Mouse (Mus musculus) limb, embryonic 14.5 days (tissue): Measurements from ENCODE around the gene Sphk1. TPM values are rescaled to one million over a fixed set of nuclear protein-coding genes. Genes with fewer than 3 reads are reported as not detected.

Experiments used
- ATAC-seq: fragments of 200-750 bp; cut with Nextera tagmentation; 2 replicates; pipeline ENCODE4 v1.8.0; 2017; ENCODE audit warnings: low read depth, moderate number of reproducible peaks, moderate TSS enrichment; ENCODE audit not compliant: low FRiP score
- DNase-seq: peaks from one replicate; pipeline ENCODE4 v3.0.0-alpha.2; 2015; ENCODE audit warnings: low spot score
- H3K27ac ChIP-seq: fragments of 300-500 bp; sonication (generic); replicated peaks from 2 replicates; pipeline ENCODE4 v1.5.1; 2014; ENCODE audit warnings: low read depth, mild to moderate bottlenecking, low read length, moderate library complexity, mixed read lengths
- H3K27me3 ChIP-seq: fragments of 300-500 bp; sonication (generic); 2 replicates; pipeline ENCODE4 v1.6.1; 2014; ENCODE audit warnings: low read length, mixed read lengths; ENCODE audit not compliant: control insufficient read depth, insufficient read depth
- H3K36me3 ChIP-seq: fragments of 300-500 bp; sonication (generic); 2 replicates; pipeline ENCODE4 v1.6.1; 2014; ENCODE audit warnings: mild to moderate bottlenecking, low read length, moderate library complexity, mixed read lengths; ENCODE audit not compliant: control insufficient read depth, insufficient read depth
- H3K4me1 ChIP-seq: fragments of 300-500 bp; sonication (generic); 2 replicates; pipeline ENCODE4 v1.6.1; 2014; ENCODE audit warnings: antibody characterized with exemption, low read length, mixed read lengths; ENCODE audit not compliant: control insufficient read depth, insufficient read depth
- H3K4me2 ChIP-seq: fragments of 300-500 bp; sonication (generic); replicated peaks from 2 replicates; pipeline ENCODE4 v1.6.1; 2014; ENCODE audit warnings: low read depth, mild to moderate bottlenecking, low read length, moderate library complexity; ENCODE audit not compliant: severe bottlenecking
- H3K4me3 ChIP-seq: fragments of 300-500 bp; sonication (generic); replicated peaks from 2 replicates; pipeline ENCODE4 v1.5.1; 2014; ENCODE audit warnings: low read length
- H3K9ac ChIP-seq: fragments of 300-500 bp; sonication (generic); 2 replicates; pipeline ENCODE4 v1.6.1; 2014; ENCODE audit warnings: mild to moderate bottlenecking, low read depth, low read length, moderate library complexity; ENCODE audit not compliant: severe bottlenecking
- H3K9me3 ChIP-seq: fragments of 300-500 bp; sonication (generic); 2 replicates; pipeline ENCODE4 v1.6.1; 2016; ENCODE audit warnings: low read length; ENCODE audit not compliant: control insufficient read depth
- POLR2A ChIP-seq: fragments of 200-500 bp; IDR thresholded peaks from 2 replicates; pipeline ENCODE4 v1.8.0; 2012; ENCODE audit warnings: inconsistent platforms, mild to moderate bottlenecking, moderate library complexity, borderline replicate concordance; ENCODE audit not compliant: insufficient read depth, insufficient read length; ENCODE audit errors: extremely low read depth
- WGBS: fragments of 180-500 bp; shearing (Covaris S2); extraction: QIAGEN DNeasy Blood & Tissue Kit; methylation state at CpG from one replicate; pipeline ENCODE4 v1.1.7; 2014; 5-methylcytosine and 5-hydroxymethylcytosine counted together
- polyA plus RNA-seq, 2 experiments: library from polyadenylated mRNA; depleted of rRNA in 1 of 2; stranded (reverse) in 1 of 2; unstranded in 1 of 2; fragments of >200 nt; fragmentation: Nextera tagmentation in 1 of 2; extraction: Ambion mirVana in 1 of 2; gene quantifications; 2 replicates each; pipeline versions ENCODE4 v1.2.1 to v1.2.3; 2012 to 2014

Gene Sphk1
- polyA plus RNA-seq (2012; rRNA removed) = 3.8 and 4.7 TPM in 2 replicates
- 3.2 and 3.4 TPM in 2 replicates for polyA plus RNA-seq (2014; fragmentation: Nextera tagmentation; extraction: Ambion mirVana)

DNA sequence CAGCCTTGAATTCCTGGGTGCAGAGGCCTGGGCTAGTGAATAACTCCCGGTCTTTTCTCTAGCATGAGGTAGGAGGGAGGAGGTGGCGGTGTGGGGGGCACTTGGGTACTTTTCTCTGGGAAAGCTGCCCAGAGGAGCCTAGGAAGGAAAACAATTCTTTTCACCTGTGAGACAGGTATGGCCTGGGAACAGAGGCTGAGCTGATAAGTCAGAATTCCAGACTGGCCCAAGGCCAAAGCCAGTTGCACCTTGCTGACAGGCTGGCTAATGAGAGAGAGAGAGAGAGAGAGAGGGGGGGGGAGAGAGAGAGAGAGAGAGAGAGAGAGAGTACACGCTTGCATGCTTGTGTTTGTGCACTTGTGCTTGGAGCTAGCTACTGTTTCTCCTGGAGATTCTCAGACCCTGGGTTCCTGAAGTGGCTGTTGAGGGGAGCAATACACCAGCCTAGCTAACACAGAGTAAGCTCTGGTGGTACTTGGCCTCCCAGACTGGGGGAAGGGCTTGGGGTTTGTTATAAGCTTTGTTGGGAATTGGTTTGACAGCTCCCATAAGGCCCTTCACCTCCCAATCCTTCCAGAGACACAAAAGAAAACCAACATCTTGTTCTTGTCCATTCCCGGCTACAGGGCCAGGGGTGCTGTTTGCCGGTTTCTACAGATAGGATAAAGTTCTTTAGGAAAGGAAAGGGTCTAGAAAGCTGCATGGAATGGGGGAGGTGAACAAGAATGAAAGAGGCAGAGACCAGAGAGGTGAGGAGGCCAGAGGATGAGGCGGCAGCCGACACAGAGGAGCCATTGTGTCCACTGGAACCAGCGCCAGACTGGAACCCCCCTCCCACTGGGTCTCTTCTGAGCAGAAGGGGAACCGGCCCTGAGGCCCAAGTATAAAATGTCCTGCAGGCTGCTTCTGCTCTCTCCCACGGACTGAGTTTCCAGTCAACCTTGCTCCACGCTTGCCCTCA lies at the start of gene Sphk1:
Gene Sphk1, plus strand, starts transcription at position 739 of the 961 bp plus-strand sequence.
- no peak within 1 kb of the TSS for H3K27ac ChIP-seq
- DNase-seq = peak; percentile 27
- TF ChIP-seq POLR2A = no peak
- no peaks in the 10 kb centered on the region for H3K9me3 ChIP-seq
- ATAC-seq = no peak
- peak within 1 kb of the TSS; percentile 62 for H3K9ac ChIP-seq
- peaks cover 30% of the 10 kb centered on the region for H3K4me1 ChIP-seq
- no peaks in the 10 kb centered on the region for H3K36me3 ChIP-seq
- H3K4me3 ChIP-seq = peak within 1 kb of the TSS; percentile 58
- H3K27me3 ChIP-seq = peaks cover 45% of the 10 kb centered on the region
- 33% methylated on average over 11 of the region's 11 CpGs for WGBS
- peak within 1 kb of the TSS; percentile 99 for H3K4me2 ChIP-seq

DNA sequence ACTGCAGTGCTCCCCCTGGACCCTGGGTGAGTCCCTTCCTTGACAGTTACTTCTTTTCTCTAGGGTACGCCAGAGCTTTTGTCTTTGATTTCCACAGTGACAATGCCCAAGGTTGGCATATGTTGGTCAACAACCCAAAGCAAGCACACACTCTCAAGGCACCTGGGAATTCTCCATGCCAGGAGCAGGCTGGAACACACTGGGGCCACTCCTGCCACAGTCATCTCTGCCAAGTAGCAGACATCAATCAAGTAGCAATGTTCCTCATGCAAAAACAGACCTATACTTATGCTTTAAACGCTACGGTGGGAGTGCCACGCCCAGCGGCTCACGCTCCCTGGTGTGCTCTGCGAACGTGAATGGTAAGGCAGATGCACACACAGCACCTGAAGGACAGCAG lies 49.8 kb upstream of the Sphk1 start:
- Histone ChIP-seq H3K27ac (no peak overlapping the region), H3K36me3 (peaks cover 95% of the 10 kb centered on the region), H3K27me3 (no peaks in the 10 kb centered on the region), H3K9me3 (no peaks in the 10 kb centered on the region), H3K4me2 (no peak overlapping the region), H3K4me1 (no peaks in the 10 kb centered on the region), H3K9ac (no peak overlapping the region), H3K4me3 (no peak overlapping the region)
- ATAC-seq (no peak), DNase-seq (no peak)
- TF ChIP-seq POLR2A = no peak
- 96% methylated on average over 8 of the region's 8 CpGs for WGBS

DNA sequence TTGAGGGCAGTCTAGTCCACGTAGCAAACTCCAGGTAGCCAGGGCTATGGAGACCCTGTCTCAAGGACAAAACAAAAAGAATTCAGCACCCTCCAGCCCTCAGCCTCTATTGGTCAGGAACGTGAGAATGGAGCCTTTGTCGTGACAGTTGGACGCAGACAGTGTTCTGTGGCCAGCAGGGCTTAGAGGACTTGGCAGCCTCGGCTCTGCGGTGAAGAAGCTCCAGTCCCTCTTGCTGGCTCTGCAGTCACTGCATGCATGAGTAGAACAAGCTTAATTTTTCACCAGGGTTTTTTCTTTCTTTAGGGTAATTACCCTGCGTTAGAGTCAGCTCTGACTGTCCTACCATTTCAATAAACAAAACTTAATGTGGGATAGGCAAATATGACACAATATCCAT lies 48.9 kb upstream of the Sphk1 start:
- no peak overlapping the region for H3K4me2 ChIP-seq
- H3K27ac ChIP-seq = no peak overlapping the region
- WGBS = 90% methylated on average over 7 of the region's 7 CpGs
- no peak for TF ChIP-seq POLR2A
- ATAC-seq (no peak), DNase-seq (no peak)
- no peaks in the 10 kb centered on the region for H3K4me1 ChIP-seq
- peaks cover 92% of the 10 kb centered on the region for H3K36me3 ChIP-seq
- no peak overlapping the region for H3K4me3 ChIP-seq
- no peaks in the 10 kb centered on the region for H3K27me3 ChIP-seq
- no peaks in the 10 kb centered on the region for H3K9me3 ChIP-seq
- no peak overlapping the region for H3K9ac ChIP-seq

DNA sequence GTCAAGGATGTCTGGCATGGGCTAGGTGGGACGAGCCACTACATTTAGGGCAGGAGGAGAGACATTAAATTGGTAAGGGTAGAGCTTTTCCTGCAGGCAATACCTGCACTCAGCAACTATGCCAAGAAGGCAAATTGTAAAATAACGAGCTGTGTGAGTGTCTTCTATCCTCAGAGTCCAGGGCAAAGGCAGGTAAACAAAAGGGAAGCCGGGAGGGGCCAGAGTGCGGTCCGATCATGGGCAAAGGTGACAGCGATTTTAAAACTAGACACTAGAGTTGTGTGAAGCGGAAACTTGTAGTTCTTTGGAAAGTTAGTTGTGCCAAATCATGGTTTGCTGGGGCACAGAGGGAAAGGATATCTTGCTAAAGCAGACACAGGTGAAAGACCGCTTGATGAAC lies 46.5 kb upstream of the Sphk1 start:
- no peak for DNase-seq
- TF ChIP-seq POLR2A = no peak
- ATAC-seq = no peak
- Histone ChIP-seq H3K4me2 (no peak overlapping the region), H3K4me1 (peaks cover 6% of the 10 kb centered on the region; the same call in 1 of the 2 replicates), H3K27me3 (no peaks in the 10 kb centered on the region), H3K4me3 (no peak overlapping the region), H3K36me3 (peaks cover 80% of the 10 kb centered on the region), H3K9me3 (no peaks in the 10 kb centered on the region), H3K27ac (no peak overlapping the region), H3K9ac (no peak overlapping the region)
- 92% methylated on average over 8 of the region's 8 CpGs for WGBS

DNA sequence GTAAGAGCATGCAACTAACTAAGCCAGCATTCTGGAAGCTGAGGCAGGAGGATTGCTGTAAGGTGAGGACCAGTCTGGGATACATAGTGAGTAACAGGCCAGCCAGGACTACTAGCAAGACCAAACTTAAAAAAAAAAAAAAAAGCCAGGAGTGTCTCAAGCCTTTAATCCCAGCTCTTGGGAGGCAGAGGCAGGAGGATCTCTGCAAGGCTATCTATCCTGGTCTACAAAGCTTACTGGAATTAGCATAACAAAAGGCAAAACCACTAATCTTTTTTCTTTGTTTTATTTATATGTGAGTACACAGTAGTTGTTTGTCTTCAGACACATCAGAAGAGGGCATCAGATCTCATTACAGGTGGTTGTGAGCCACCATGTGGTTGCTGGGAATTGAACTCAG lies 42.5 kb upstream of the Sphk1 start:
- H3K27ac ChIP-seq = no peak overlapping the region
- no peaks in the 10 kb centered on the region for H3K27me3 ChIP-seq
- H3K9me3 ChIP-seq = no peaks in the 10 kb centered on the region
- peaks cover 10% of the 10 kb centered on the region for H3K4me1 ChIP-seq
- no peak for ATAC-seq
- TF ChIP-seq POLR2A = no peak
- H3K36me3 ChIP-seq = peaks cover 42% of the 10 kb centered on the region
- no peak overlapping the region for H3K9ac ChIP-seq
- no peak overlapping the region for H3K4me2 ChIP-seq
- no peak for DNase-seq
- H3K4me3 ChIP-seq = no peak overlapping the region
